Mouse (Mus musculus): Measurements from ENCODE around the gene Nckap1l. TPM values are rescaled to one million over a fixed set of nuclear protein-coding genes. Genes with fewer than 3 reads are reported as not detected.
"Not testable (repeated sequence)": the region's sequence is repeated elsewhere in the genome, so short reads cannot be mapped to it uniquely, and the experiment has no call there.

Nckap1l gene
- total RNA-seq (2014; rRNA removed) (6.2 and 6.3 TPM in 2 replicates), polyA plus RNA-seq (2012; rRNA removed) (1.1 and 2.2 TPM in 2 replicates)

DNA sequence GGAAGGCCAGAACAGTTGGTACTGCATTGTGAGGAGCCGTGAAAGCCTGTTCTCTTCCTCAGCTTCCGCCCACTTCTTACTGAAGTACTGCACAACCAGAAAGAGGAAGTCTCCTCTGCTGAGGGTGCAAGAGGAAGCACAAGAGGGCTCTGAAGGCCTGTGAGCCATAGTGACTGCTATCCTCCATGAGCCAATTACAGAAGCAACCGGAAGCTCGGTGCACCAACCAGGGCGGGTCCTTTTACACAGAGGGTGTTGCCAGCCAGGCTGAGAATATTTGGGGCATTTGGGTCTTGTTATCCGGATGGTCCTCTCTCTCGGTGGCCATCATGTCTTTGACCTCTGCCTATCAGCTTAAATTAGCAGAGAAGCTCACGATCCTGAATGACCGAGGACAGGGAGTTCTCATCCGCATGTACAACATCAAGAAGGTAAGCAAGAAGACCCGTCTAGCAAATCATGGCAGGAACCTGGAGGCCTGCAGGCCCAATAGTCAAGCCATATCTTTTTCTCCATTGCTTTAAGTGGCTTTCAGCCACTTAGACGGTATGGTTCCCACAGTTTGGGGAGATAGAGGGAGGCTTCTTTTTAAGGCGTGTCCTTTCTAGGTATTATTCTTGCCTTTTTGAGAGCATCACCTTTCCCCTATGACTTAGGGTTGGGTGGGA lies at the start of gene Nckap1l:
Nckap1l (plus strand) TSS at position 244 of the 668 bp plus-strand sequence.
- 81% methylated on average over 13 of the region's 13 CpGs for WGBS
- H3K27ac ChIP-seq (replicated peaks; ENCODE audit: insufficient read depth, low read depth, low read length): no peak within 1 kb of the TSS; the same call in 1 of the 2 replicates
- H3K9ac ChIP-seq (ENCODE audit: low read depth, low read length): no peak within 1 kb of the TSS
- H3K27me3 ChIP-seq (ENCODE audit: control insufficient read depth, insufficient read depth, low read length): no peaks in the 10 kb centered on the region
- DNase-seq (ENCODE audit: extremely low read depth, low read depth, low spot score): peak; percentile 56
- TF ChIP-seq CTCF (IDR thresholded peaks at IDR 0.05; ENCODE audit: low read depth, low read length) (no peak), POLR2A (IDR thresholded peaks at IDR 0.05; ENCODE audit: extremely low read depth, insufficient read depth, low read length) (no peak)
- H3K36me3 ChIP-seq (ENCODE audit: control insufficient read depth, insufficient read depth, low read length): no peaks in the 10 kb centered on the region
- no peaks in the 10 kb centered on the region for H3K4me1 ChIP-seq (ENCODE audit: control insufficient read depth, insufficient read depth, low read length)
- peak within 1 kb of the TSS; percentile 62 for H3K4me3 ChIP-seq (ENCODE audit: insufficient read depth, low read depth, low read length)
- no peaks in the 10 kb centered on the region for H3K79me2 ChIP-seq (ENCODE audit: control insufficient read depth, insufficient read depth, low read length)

DNA sequence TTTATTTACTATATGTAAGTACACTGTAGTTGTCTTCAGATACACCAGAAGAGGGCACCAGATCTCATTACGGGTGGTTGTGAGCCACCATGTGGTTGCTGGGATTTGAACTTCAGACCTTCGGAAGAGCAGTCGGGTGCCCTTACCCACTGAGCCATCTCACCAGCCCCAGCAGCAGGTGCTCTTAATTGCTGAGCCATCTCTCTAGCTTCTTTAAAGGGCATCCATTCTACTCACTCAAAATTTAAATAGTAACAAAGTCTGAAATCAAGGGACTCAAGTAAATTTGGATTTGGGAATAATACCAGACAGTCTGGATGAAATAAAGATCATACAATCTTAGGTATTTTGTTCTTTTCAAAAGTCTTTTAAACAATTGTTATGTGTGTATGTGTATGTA lies 48.0 kb upstream of the Nckap1l start:
- not testable (repeated sequence) for DNase-seq (ENCODE audit: extremely low read depth, low read depth, low spot score); H3K79me2 ChIP-seq (ENCODE audit: control insufficient read depth, insufficient read depth, low read length); H3K27ac ChIP-seq (replicated peaks; ENCODE audit: insufficient read depth, low read depth, low read length); H3K9ac ChIP-seq (ENCODE audit: low read depth, low read length); H3K27me3 ChIP-seq (ENCODE audit: control insufficient read depth, insufficient read depth, low read length); H3K4me1 ChIP-seq (ENCODE audit: control insufficient read depth, insufficient read depth, low read length); H3K36me3 ChIP-seq (ENCODE audit: control insufficient read depth, insufficient read depth, low read length); H3K4me3 ChIP-seq (ENCODE audit: insufficient read depth, low read depth, low read length)
- 93% methylated on average over 3 of the region's 3 CpGs for WGBS

GRCm38 (mm10) chr15:103427017-103427416 lies 26.6 kb upstream of the Nckap1l start:
- Histone ChIP-seq H3K4me1 (ENCODE audit: control insufficient read depth, insufficient read depth, low read length) (no peaks in the 10 kb centered on the region), H3K4me3 (ENCODE audit: insufficient read depth, low read depth, low read length) (no peak overlapping the region), H3K36me3 (ENCODE audit: control insufficient read depth, insufficient read depth, low read length) (no peaks in the 10 kb centered on the region), H3K79me2 (ENCODE audit: control insufficient read depth, insufficient read depth, low read length) (no peaks in the 10 kb centered on the region), H3K27me3 (ENCODE audit: control insufficient read depth, insufficient read depth, low read length) (no peaks in the 10 kb centered on the region), H3K9ac (ENCODE audit: low read depth, low read length) (no peak overlapping the region), H3K27ac (replicated peaks; ENCODE audit: insufficient read depth, low read depth, low read length) (no peak overlapping the region)
- TF ChIP-seq CTCF (IDR thresholded peaks at IDR 0.05; ENCODE audit: low read depth, low read length) (no peak), POLR2A (IDR thresholded peaks at IDR 0.05; ENCODE audit: extremely low read depth, insufficient read depth, low read length) (no peak)
- DNase-seq (ENCODE audit: extremely low read depth, low read depth, low spot score): no peak
- 44% methylated on average over 2 of the region's 2 CpGs for WGBS

- 94% methylated on average over 16 of the region's 16 CpGs for WGBS
- Histone ChIP-seq H3K27me3 (ENCODE audit: control insufficient read depth, insufficient read depth, low read length) (no peaks in the 10 kb centered on the region), H3K79me2 (ENCODE audit: control insufficient read depth, insufficient read depth, low read length) (no peaks in the 10 kb centered on the region), H3K9ac (ENCODE audit: low read depth, low read length) (no peak within 1 kb of the TSS), H3K4me1 (ENCODE audit: control insufficient read depth, insufficient read depth, low read length) (no peaks in the 10 kb centered on the region), H3K27ac (replicated peaks; ENCODE audit: insufficient read depth, low read depth, low read length) (no peak within 1 kb of the TSS), H3K36me3 (ENCODE audit: control insufficient read depth, insufficient read depth, low read length) (no peaks in the 10 kb centered on the region), H3K4me3 (ENCODE audit: insufficient read depth, low read depth, low read length) (no peak within 1 kb of the TSS)
- TF ChIP-seq CTCF (IDR thresholded peaks at IDR 0.05; ENCODE audit: low read depth, low read length): no peak
- no peak for TF ChIP-seq POLR2A (IDR thresholded peaks at IDR 0.05; ENCODE audit: extremely low read depth, insufficient read depth, low read length)
- no peak for DNase-seq (ENCODE audit: extremely low read depth, low read depth, low spot score)
Measured at GRCm38 (mm10) chr15:103430241-103430640, 23.4 kb upstream of the Nckap1l start, which contains the start of gene Gtsf1. Gene Gtsf1 (minus strand): TSS chr15:103430470.

GRCm38 (mm10) chr15:103445966-103446365 lies 7.6 kb upstream of the Nckap1l start:
- not testable (repeated sequence) for H3K4me3 ChIP-seq (ENCODE audit: insufficient read depth, low read depth, low read length); H3K9ac ChIP-seq (ENCODE audit: low read depth, low read length); H3K36me3 ChIP-seq (ENCODE audit: control insufficient read depth, insufficient read depth, low read length); H3K27me3 ChIP-seq (ENCODE audit: control insufficient read depth, insufficient read depth, low read length); H3K4me1 ChIP-seq (ENCODE audit: control insufficient read depth, insufficient read depth, low read length); DNase-seq (ENCODE audit: extremely low read depth, low read depth, low spot score); H3K27ac ChIP-seq (replicated peaks; ENCODE audit: insufficient read depth, low read depth, low read length); H3K79me2 ChIP-seq (ENCODE audit: control insufficient read depth, insufficient read depth, low read length)
- WGBS: 84% methylated on average over 4 of the region's 4 CpGs

DNA sequence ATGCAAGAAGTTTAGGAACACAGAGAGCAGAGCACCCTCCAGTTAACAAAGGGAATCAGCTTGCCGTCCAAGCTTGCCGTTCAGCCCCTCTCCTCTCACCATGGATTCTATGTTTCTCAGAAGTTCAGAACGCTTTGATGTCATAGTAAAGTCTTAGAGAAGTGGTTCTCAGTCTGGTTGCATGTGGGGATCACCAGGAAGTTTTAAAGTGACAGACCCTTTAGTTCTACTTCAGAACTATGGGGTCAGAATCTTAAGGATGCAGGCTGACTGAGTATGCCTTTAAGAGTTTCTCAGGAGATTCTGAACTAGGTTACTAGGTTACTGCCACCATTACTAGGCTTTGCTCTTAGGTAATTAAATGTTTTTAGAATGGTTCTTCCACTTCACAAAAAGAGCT lies 5.2 kb upstream of the Nckap1l start, which contains the start of gene Gtsf2:
Gtsf2 (minus strand) TSS at position 101 of the 400 bp plus-strand sequence.
- H3K79me2 ChIP-seq (ENCODE audit: control insufficient read depth, insufficient read depth, low read length): no peaks in the 10 kb centered on the region
- DNase-seq (ENCODE audit: extremely low read depth, low read depth, low spot score): no peak
- H3K27ac ChIP-seq (replicated peaks; ENCODE audit: insufficient read depth, low read depth, low read length): no peak within 1 kb of the TSS
- no peaks in the 10 kb centered on the region for H3K4me1 ChIP-seq (ENCODE audit: control insufficient read depth, insufficient read depth, low read length)
- no peaks in the 10 kb centered on the region for H3K36me3 ChIP-seq (ENCODE audit: control insufficient read depth, insufficient read depth, low read length)
- TF ChIP-seq CTCF (IDR thresholded peaks at IDR 0.05; ENCODE audit: low read depth, low read length) (no peak), POLR2A (IDR thresholded peaks at IDR 0.05; ENCODE audit: extremely low read depth, insufficient read depth, low read length) (no peak)
- no peaks in the 10 kb centered on the region for H3K27me3 ChIP-seq (ENCODE audit: control insufficient read depth, insufficient read depth, low read length)
- no peak within 1 kb of the TSS for H3K4me3 ChIP-seq (ENCODE audit: insufficient read depth, low read depth, low read length)
- H3K9ac ChIP-seq (ENCODE audit: low read depth, low read length): no peak within 1 kb of the TSS
- 63% methylated on average over 3 of the region's 3 CpGs for WGBS

All from liver, adult 2 months (tissue).